Mouse (Mus musculus) gastrocnemius, postnatal 14 days (tissue): Measurements from ENCODE around the gene Zfp346. TPM values are rescaled to one million over a fixed set of nuclear protein-coding genes. Genes with fewer than 3 reads are reported as not detected.

Source experiments
- DNase-seq: peaks from one replicate; pipeline ENCODE4 v3.0.0; 2021; ENCODE audit warnings: mixed read lengths
- intact Hi-C: fragments of 180-260 bp; cut with DNase I; formaldehyde crosslinking; loops from one replicate; pipeline ENCODE4 v1.15.1; 2025; ENCODE audit warnings: low total_unique reads
- total RNA-seq, 2 experiments: library from RNA; stranded (reverse); gene quantifications; 2 replicates each; pipeline ENCODE4 v1.2.3; 2021

The Zfp346 gene
- total RNA-seq, 2 experiments from 2014 or later: 10.2 to 11.2 TPM

- intact Hi-C loops: no loop called here
- no peak for DNase-seq
Observed at GRCm38 (mm10) chr13:55181786-55182172, 76.7 kb downstream of the Zfp346 start.

GRCm38 (mm10) chr13:55182173-55182894 lies 77.2 kb downstream of the Zfp346 start:
- DNase-seq: peak; percentile 69
- intact Hi-C loops: no loop called here

GRCm38 (mm10) chr13:55183382-55183781 lies 78.3 kb downstream of the Zfp346 start:
- DNase-seq: no peak
- intact Hi-C loops: no loop called here

Other genes starting within 250 kb of the Zfp346 start
- gene Unc5a, start 155.9 kb upstream of the Zfp346 start, total RNA-seq: 1 to 10 TPM; 3.5 to 4.2 TPM
- under 1 TPM; 0.45 to 0.80 TPM for gene Hk3, start 83.9 kb upstream of the Zfp346 start, total RNA-seq
- 10 to 100 TPM; 13.9 to 15.3 TPM for gene Uimc1, start 5.0 kb upstream of the Zfp346 start, total RNA-seq
- gene Gm17617, start 28.2 kb downstream of the Zfp346 start, total RNA-seq: not detected
- gene Fgfr4, start 47.3 kb downstream of the Zfp346 start, total RNA-seq: 1 to 10 TPM; 6.6 to 6.7 TPM
- gene Nsd1, start 104.5 kb downstream of the Zfp346 start, total RNA-seq: 10 to 100 TPM; 55.6 to 59.2 TPM
- 10 to 100 TPM; 48.0 to 59.0 TPM for gene Prelid1, start 215.2 kb downstream of the Zfp346 start, total RNA-seq
- 10 to 100 TPM; 31.1 to 31.7 TPM for gene Rab24, start 216.6 kb downstream of the Zfp346 start, total RNA-seq
- 1 to 10 TPM; 3.0 to 3.4 TPM for gene Mxd3, start 224.5 kb downstream of the Zfp346 start, total RNA-seq